Mouse (Mus musculus): Measurements from ENCODE around the gene Bcl2a1c.

- TF ChIP-seq CTCF (IDR thresholded peaks at IDR 0.05; ENCODE audit: low read depth) (no peak), EP300 (IDR thresholded peaks at IDR 0.05; ENCODE audit: low read depth) (no peak)
Observed at GRCm38 (mm10) chr9:114375276-114375962, 45.5 kb downstream of the Bcl2a1c start.

Measured in liver, embryonic 14.5 days (tissue).